ENCODE assay signal across 11 mouse cellular contexts in the genomic region with DNA sequence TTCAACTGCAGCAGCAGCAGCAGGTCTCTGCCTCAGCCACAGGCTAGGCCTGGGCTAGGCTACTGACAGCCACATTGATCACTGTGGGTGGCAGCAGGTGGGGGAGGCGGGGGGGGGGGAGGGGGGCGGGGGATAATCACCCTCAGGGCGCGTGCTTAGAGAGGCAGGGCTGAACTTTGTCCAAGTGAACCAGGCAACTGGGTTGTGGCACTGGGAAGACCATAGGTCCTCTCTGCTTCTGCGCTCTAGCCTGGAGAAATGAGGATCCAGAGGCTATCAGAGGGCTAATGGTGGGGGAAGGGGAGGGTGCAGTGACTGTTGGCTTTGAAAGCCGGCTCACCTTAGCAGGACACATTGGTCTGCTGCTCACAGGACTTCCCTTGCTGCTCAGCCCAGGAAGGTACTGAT. TPM values are rescaled to one million over a fixed set of nuclear protein-coding genes. Genes with fewer than 3 reads are reported as not detected.
DNase-seq lines count a peak whose midpoint lies in the region; ATAC-seq lines count a peak whose summit lies in the region.
"Had no signal": no experiment of that assay in that cellular context is flagged by ENCODE, and none has a peak within 500 bp of the region (broad histone marks: within the 10 kb centered on the region; RNA-seq: fewer than 3 reads in every experiment).

No protein-coding gene starts in this region.

- no peaks in the 10 kb centered on the region for H3K36me3 ChIP-seq in neural tube, embryonic 15.5 days
- no peaks in the 10 kb centered on the region for H3K36me3 ChIP-seq in intestine, embryonic 14.5 days (ENCODE audit: control insufficient read depth, insufficient read depth, low read length)
- H3K36me3 ChIP-seq in liver, embryonic 15.5 days (replicated peaks), result no peaks in the 10 kb centered on the region
- H3K36me3 ChIP-seq: heart, embryonic 10.5 days; limb, embryonic 15.5 days had no signal

- no peak overlapping the region; the same call in 1 of the 2 replicates for H3K27ac ChIP-seq in neural tube, embryonic 15.5 days (replicated peaks)
- H3K27ac ChIP-seq in intestine, embryonic 14.5 days (ENCODE audit: low read depth), result no peak overlapping the region
- peak overlapping the region; percentile 55 for H3K27ac ChIP-seq in liver, embryonic 15.5 days (replicated peaks)
- H3K27ac ChIP-seq: heart, embryonic 10.5 days; limb, embryonic 15.5 days had no signal

- DNase-seq in neural tube, embryonic 10.5 days (ENCODE audit: extremely low spot score, low spot score), result peak; percentile 40
- no peak for DNase-seq in intestine, embryonic 14.5 days (ENCODE audit: low spot score)
- peak; percentile 80 for DNase-seq in yolk sac, embryonic 10.5 days (ENCODE audit: low spot score)
- no peak for DNase-seq in adrenal gland, adult 18-20 months (ENCODE audit: low spot score in 2 of 2)
- no peak for DNase-seq in right cerebral cortex, adult 18-20 months
- no peak for DNase-seq in gastrocnemius, postnatal 25 days

- H3K4me3 ChIP-seq in neural tube, embryonic 15.5 days (replicated peaks), result no peak overlapping the region
- H3K4me3 ChIP-seq in intestine, embryonic 14.5 days (ENCODE audit: low read depth, low read length), result no peak overlapping the region
- H3K4me3 ChIP-seq in liver, embryonic 15.5 days (replicated peaks), result no peak overlapping the region
- H3K4me3 ChIP-seq: erythroblast, embryonic 14.5 days; heart, embryonic 10.5 days; limb, embryonic 15.5 days had no signal

- H3K4me1 ChIP-seq in neural tube, embryonic 15.5 days, result peaks cover 28% of the 10 kb centered on the region
- peaks cover 17% of the 10 kb centered on the region for H3K4me1 ChIP-seq in intestine, embryonic 14.5 days (replicated peaks; ENCODE audit: control insufficient read depth, insufficient read depth, low read length)
- H3K4me1 ChIP-seq in liver, embryonic 15.5 days (replicated peaks), result peaks cover 28% of the 10 kb centered on the region

- H3K9ac ChIP-seq in neural tube, embryonic 15.5 days (replicated peaks), result no peak overlapping the region
- no peak overlapping the region for H3K9ac ChIP-seq in intestine, embryonic 14.5 days (ENCODE audit: low read length)
- no peak overlapping the region for H3K9ac ChIP-seq in liver, embryonic 15.5 days
- H3K9ac ChIP-seq: limb, embryonic 15.5 days had no signal

- H3K9me3 ChIP-seq in neural tube, embryonic 15.5 days (replicated peaks), result no peaks in the 10 kb centered on the region
- H3K9me3 ChIP-seq in intestine, embryonic 14.5 days (ENCODE audit: control insufficient read depth, low read length), result no peaks in the 10 kb centered on the region
- no peaks in the 10 kb centered on the region for H3K9me3 ChIP-seq in liver, embryonic 15.5 days (replicated peaks)
- H3K9me3 ChIP-seq: heart, embryonic 10.5 days; limb, embryonic 15.5 days had no signal

- no peak for ATAC-seq in neural tube, embryonic 15.5 days (ENCODE audit: low FRiP score)
- peak; percentile 45 for ATAC-seq in intestine, embryonic 14.5 days (replicated peaks; ENCODE audit: low FRiP score, low TSS enrichment, low read depth)
- peak; percentile 58 for ATAC-seq in liver, embryonic 15.5 days (ENCODE audit: insufficient read depth)

- WGBS in neural tube, embryonic 15.5 days, result 28% methylated on average over 4 of the region's 6 CpGs
- WGBS in intestine, embryonic 14.5 days, result 20% methylated on average over 5 of the region's 6 CpGs
- 39% methylated on average over 6 of the region's 6 CpGs for WGBS in liver, embryonic 15.5 days (ENCODE audit: insufficient replicate concordance)

- H3K4me2 ChIP-seq in neural tube, embryonic 15.5 days, result no peak overlapping the region
- no peak overlapping the region for H3K4me2 ChIP-seq in intestine, embryonic 14.5 days (ENCODE audit: low read length)
- no peak overlapping the region for H3K4me2 ChIP-seq in liver, embryonic 15.5 days
- H3K4me2 ChIP-seq: limb, embryonic 15.5 days had no signal

- H3K27me3 ChIP-seq in neural tube, embryonic 15.5 days (replicated peaks), result peaks cover 37% of the 10 kb centered on the region
- peaks cover 21% of the 10 kb centered on the region; the same call in 1 of the 2 replicates for H3K27me3 ChIP-seq in intestine, embryonic 14.5 days (replicated peaks; ENCODE audit: control insufficient read depth, insufficient read depth, low read length)
- H3K27me3 ChIP-seq in liver, embryonic 15.5 days, result peaks cover 54% of the 10 kb centered on the region

RNA-seq across cellular contexts. Expression of a gene that starts 4.4 kb away (rescaled TPM):
- 3.2 TPM in 2 replicates for polyA plus RNA-seq in neural tube, embryonic 15.5 days (2015; fragmentation: Nextera tagmentation; extraction: Ambion mirVana)
- 5.0 and 5.9 TPM in 2 replicates for polyA plus RNA-seq in intestine, embryonic 14.5 days (2014; fragmentation: Nextera tagmentation; extraction: Ambion mirVana)
- 1.7 and 2.6 TPM in 2 replicates for polyA plus RNA-seq in liver, embryonic 15.5 days (2015; fragmentation: Nextera tagmentation; extraction: Ambion mirVana)
- 10 to 100 TPM; 16.5 to 32.6 TPM for total RNA-seq in adrenal gland, adult 18-20 months (2021)
- total RNA-seq in gastrocnemius, postnatal 25 days (2021), result 1 to 10 TPM; 3.9 to 8.2 TPM

RNA-seq across cellular contexts. Expression of a gene that starts 4.6 kb away (rescaled TPM):
- polyA plus RNA-seq in neural tube, embryonic 15.5 days (2015; fragmentation: Nextera tagmentation; extraction: Ambion mirVana), result 5.9 and 7.2 TPM in 2 replicates
- 0.40 and 0.54 TPM in 2 replicates for polyA plus RNA-seq in intestine, embryonic 14.5 days (2014; fragmentation: Nextera tagmentation; extraction: Ambion mirVana)
- polyA plus RNA-seq in liver, embryonic 15.5 days (2015; fragmentation: Nextera tagmentation; extraction: Ambion mirVana), result 1.8 and 2.5 TPM in 2 replicates
- 1 to 10 TPM; 2.1 to 4.7 TPM for total RNA-seq in adrenal gland, adult 18-20 months (2021)
- under 1 TPM; 0.43 to 0.62 TPM for total RNA-seq in gastrocnemius, postnatal 25 days (2021)
- polyA plus RNA-seq: erythroblast, embryonic 14.5 days had no signal

RNA-seq across cellular contexts. Expression of a gene that starts 17.5 kb away (rescaled TPM):
- polyA plus RNA-seq in neural tube, embryonic 15.5 days (2015; fragmentation: Nextera tagmentation; extraction: Ambion mirVana), result 0.59 and 0.75 TPM in 2 replicates
- 0.28 and 0.68 TPM in 2 replicates for polyA plus RNA-seq in intestine, embryonic 14.5 days (2014; fragmentation: Nextera tagmentation; extraction: Ambion mirVana)
- 13.9 and 14.5 TPM in 2 replicates for polyA plus RNA-seq in liver, embryonic 15.5 days (2015; fragmentation: Nextera tagmentation; extraction: Ambion mirVana)
- not detected for total RNA-seq in adrenal gland, adult 18-20 months (2021)
- not detected for total RNA-seq in gastrocnemius, postnatal 25 days (2021)

RNA-seq across cellular contexts. Expression of a gene that starts 31.0 kb away (rescaled TPM):
- not detected in 2 replicates for polyA plus RNA-seq in neural tube, embryonic 15.5 days (2015; fragmentation: Nextera tagmentation; extraction: Ambion mirVana)
- not detected in 2 replicates for polyA plus RNA-seq in intestine, embryonic 14.5 days (2014; fragmentation: Nextera tagmentation; extraction: Ambion mirVana)
- polyA plus RNA-seq in liver, embryonic 15.5 days (2015; fragmentation: Nextera tagmentation; extraction: Ambion mirVana), result not detected in 2 replicates
- total RNA-seq in adrenal gland, adult 18-20 months (2021), result not detected
- total RNA-seq in gastrocnemius, postnatal 25 days (2021), result not detected
- polyA plus RNA-seq: erythroblast, embryonic 14.5 days; heart, embryonic 10.5 days; limb, embryonic 15.5 days had no signal

RNA-seq across cellular contexts. Expression of a gene that starts 40.9 kb away (rescaled TPM):
- not detected in 2 replicates for polyA plus RNA-seq in neural tube, embryonic 15.5 days (2015; fragmentation: Nextera tagmentation; extraction: Ambion mirVana)
- polyA plus RNA-seq in intestine, embryonic 14.5 days (2014; fragmentation: Nextera tagmentation; extraction: Ambion mirVana), result not detected in 2 replicates
- polyA plus RNA-seq in liver, embryonic 15.5 days (2015; fragmentation: Nextera tagmentation; extraction: Ambion mirVana), result not detected in 2 replicates
- not detected for total RNA-seq in adrenal gland, adult 18-20 months (2021)
- total RNA-seq in gastrocnemius, postnatal 25 days (2021), result not detected
- polyA plus RNA-seq: erythroblast, embryonic 14.5 days; limb, embryonic 15.5 days had no signal

Comparison
In these comparisons a context has a peak if more than half of its experiments do, and no peak if none do; other contexts are left out.
1. DNase-seq: peak in neural tube, embryonic 10.5 days (single experiment) and yolk sac, embryonic 10.5 days (single experiment); none in intestine, embryonic 14.5 days (single experiment), adrenal gland, adult 18-20 months (0 of 2), right cerebral cortex, adult 18-20 months (single experiment) and gastrocnemius, postnatal 25 days (single experiment).